Mouse (Mus musculus): Measurements from ENCODE around the gene Fau. TPM values are rescaled to one million over a fixed set of nuclear protein-coding genes. Genes with fewer than 3 reads are reported as not detected.
A peak's percentile ranks its signal among the peaks of the same experiment; 100 is the strongest.

Gene Fau
- polyA plus RNA-seq, 1 experiment from 2014 or later, result 749 TPM

DNA sequence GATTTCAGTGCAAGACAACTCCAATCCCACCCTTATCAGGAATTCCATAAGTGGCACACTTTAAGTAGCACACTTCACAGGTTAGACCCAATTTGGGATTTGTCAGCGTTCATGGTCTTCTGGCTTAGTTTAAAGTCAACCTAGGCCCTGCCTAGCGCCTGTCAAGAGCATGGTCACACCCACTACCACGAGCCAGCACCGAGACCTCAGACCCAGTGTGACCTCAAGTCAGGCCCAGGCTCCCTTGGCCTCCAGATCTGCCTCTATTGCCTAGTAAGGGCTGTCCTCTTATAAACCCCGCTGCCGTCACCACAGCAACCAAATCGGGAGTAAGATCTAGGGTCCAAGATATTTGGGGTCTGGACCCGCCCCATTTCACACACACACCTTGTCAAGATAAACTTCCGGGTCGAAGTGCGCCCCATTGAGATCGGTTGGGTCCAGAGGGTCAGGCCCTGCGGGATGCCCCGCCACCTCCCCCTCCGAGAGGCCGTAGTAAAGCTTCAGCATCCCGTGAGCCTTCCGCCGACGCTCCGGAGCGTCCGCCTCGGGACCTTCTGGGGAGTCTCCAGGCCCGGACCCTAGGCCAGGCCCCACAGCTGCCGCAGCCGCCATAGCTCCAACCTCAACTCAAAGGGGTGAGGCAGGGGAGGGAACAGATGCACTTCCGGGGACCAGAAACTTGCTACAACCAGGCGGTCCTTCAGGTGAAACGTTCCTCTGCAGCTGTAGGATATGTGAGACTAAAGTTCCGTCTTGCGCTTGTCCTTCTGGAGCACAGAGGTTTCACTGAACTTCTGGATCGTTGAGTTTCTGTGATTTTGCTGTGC, 19.1 kb downstream of the Fau start, which contains the start of gene Vps51:
TSS of gene Vps51 (minus strand) at position 668 of the 830 bp plus-strand sequence.
- Histone ChIP-seq H3K4me2 (replicated peaks; ENCODE audit: low read depth, low read length) (peak within 1 kb of the TSS; percentile 83), H3K27ac (ENCODE audit: low read depth, low read length) (peak within 1 kb of the TSS; percentile 60; the same call in 1 of the 2 replicates), H3K36me3 (ENCODE audit: control insufficient read depth, insufficient read depth, low read length) (no peaks in the 10 kb centered on the region), H3K9ac (ENCODE audit: low read depth, low read length) (peak within 1 kb of the TSS; percentile 60), H3K27me3 (ENCODE audit: control insufficient read depth, insufficient read depth, low read length) (no peaks in the 10 kb centered on the region), H3K9me3 (ENCODE audit: control insufficient read depth, low read length) (no peaks in the 10 kb centered on the region), H3K4me1 (replicated peaks; ENCODE audit: control insufficient read depth, insufficient read depth, low read length) (peaks cover 5% of the 10 kb centered on the region; the same call in 1 of the 2 replicates), H3K4me3 (ENCODE audit: low read depth, low read length) (peak within 1 kb of the TSS; percentile 48)
- 1% methylated on average over 33 of the region's 33 CpGs for WGBS
- peak; percentile 88 for DNase-seq (ENCODE audit: low spot score)
- peak; percentile 80 for ATAC-seq (ENCODE audit: low FRiP score)

DNA sequence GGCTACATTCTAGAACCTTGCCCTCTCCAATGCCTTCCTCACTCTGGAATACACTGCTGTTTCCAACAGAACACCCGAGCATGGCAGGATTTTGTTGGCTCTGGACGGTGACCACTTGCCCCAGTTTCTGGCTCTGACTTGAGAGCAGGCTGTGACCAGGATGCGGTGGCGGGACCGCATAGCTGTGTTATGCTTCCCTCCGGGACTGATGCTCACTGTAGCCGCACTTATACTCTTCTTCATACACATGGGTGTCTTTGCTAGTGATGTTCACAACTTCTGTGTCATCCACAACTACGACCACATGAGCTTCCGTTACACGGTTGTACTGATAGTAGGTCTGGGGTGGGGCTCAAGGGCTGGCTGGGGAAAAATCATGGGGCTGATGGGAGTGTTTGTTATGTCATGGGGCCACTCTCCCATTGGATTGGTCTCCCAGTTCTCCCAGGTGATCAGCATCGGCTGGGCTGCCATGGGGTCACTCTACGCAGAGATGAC, 22.4 kb downstream of the Fau start, which contains the start of gene Tmem262:
TSS of gene Tmem262 (plus strand) at position 51 of the 498 bp plus-strand sequence.
- 93% methylated on average over 12 of the region's 12 CpGs for WGBS
- H3K4me3 ChIP-seq (ENCODE audit: low read depth, low read length), result no peak within 1 kb of the TSS

DNA sequence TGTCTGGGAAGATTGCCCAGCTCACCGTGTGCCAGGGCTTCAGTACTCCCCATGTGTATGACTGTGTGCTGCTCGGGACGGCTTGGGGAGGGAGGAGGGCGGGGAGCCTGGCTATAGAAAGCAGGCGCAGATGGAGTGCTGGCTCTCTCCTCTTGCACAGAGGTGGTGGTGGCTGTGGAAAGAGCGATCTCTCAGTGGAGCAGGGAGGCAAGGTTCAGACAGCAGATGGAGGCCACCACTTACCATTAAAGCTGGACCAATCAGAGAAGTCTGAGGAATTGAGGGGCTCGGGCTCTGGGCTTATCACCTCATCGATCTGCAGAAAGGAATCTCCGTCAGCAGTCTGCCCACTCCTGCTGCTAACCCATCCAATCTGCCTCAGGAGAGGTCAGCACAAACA, 24.5 kb downstream of the Fau start, which contains the start of gene Gm28374:
TSS of gene Gm28374 (minus strand) at position 101 of the 400 bp plus-strand sequence.
- no peak within 1 kb of the TSS for H3K9ac ChIP-seq (ENCODE audit: low read depth, low read length)
- ATAC-seq (ENCODE audit: low FRiP score) (no peak), DNase-seq (ENCODE audit: low spot score) (no peak)
- H3K4me1 ChIP-seq (replicated peaks; ENCODE audit: control insufficient read depth, insufficient read depth, low read length), result peaks cover 6% of the 10 kb centered on the region
- 90% methylated on average over 9 of the region's 9 CpGs for WGBS
- no peak within 1 kb of the TSS for H3K4me3 ChIP-seq (ENCODE audit: low read depth, low read length)
- H3K9me3 ChIP-seq (ENCODE audit: control insufficient read depth, low read length), result no peaks in the 10 kb centered on the region
- no peaks in the 10 kb centered on the region for H3K27me3 ChIP-seq (ENCODE audit: control insufficient read depth, insufficient read depth, low read length)
- no peak within 1 kb of the TSS for H3K4me2 ChIP-seq (replicated peaks; ENCODE audit: low read depth, low read length)
- H3K36me3 ChIP-seq (ENCODE audit: control insufficient read depth, insufficient read depth, low read length), result no peaks in the 10 kb centered on the region
- no peak within 1 kb of the TSS for H3K27ac ChIP-seq (ENCODE audit: low read depth, low read length)

More for the DNA sequence above, 22.4 kb downstream of the Fau start, which contains the start of gene Tmem262:
- H3K27ac ChIP-seq (ENCODE audit: low read depth, low read length), result no peak within 1 kb of the TSS
- no peaks in the 10 kb centered on the region for H3K36me3 ChIP-seq (ENCODE audit: control insufficient read depth, insufficient read depth, low read length)
- ATAC-seq (ENCODE audit: low FRiP score) (no peak), DNase-seq (ENCODE audit: low spot score) (no peak)
- H3K4me1 ChIP-seq (replicated peaks; ENCODE audit: control insufficient read depth, insufficient read depth, low read length), result peaks cover 12% of the 10 kb centered on the region
- H3K27me3 ChIP-seq (ENCODE audit: control insufficient read depth, insufficient read depth, low read length), result no peaks in the 10 kb centered on the region
- H3K9ac ChIP-seq (ENCODE audit: low read depth, low read length), result no peak within 1 kb of the TSS
- no peak within 1 kb of the TSS for H3K4me2 ChIP-seq (replicated peaks; ENCODE audit: low read depth, low read length)
- no peaks in the 10 kb centered on the region for H3K9me3 ChIP-seq (ENCODE audit: control insufficient read depth, low read length)

DNA sequence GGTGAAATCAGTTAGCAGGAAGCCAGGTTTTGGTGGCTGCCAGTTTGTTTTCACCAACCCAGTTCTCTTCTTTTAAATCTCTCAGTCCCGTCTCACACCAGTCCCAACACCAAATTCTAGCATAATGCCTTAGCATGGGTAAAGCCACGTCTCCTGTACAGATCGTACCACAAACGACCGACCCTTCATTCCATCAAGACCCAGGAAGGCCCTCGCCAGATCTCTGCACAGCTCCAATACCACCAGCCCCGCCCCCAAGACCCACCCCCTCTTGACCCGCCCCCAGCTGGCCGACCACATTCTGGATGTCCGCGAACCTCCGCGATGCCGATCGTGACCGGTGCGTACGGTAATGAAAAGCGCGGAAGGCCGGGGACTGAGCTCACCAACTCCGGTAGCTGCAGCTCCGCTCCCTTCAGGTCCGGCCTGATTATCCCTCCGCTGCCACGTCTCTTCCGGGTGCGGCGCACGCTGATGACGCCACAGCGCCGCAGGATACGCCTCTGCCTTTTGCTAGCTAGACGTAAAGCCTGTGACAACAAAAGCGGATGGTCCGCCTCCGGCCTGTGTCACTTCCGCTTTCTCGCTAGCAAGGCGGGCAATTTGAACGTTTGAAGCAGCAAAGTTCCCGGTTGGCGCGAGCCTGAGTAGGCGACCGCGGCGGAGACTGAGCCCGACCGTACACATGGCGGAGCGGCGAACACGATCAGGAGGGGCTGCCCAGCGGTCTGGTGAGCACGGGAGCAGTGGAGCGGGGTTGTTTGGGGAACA, 27.0 kb downstream of the Fau start, which contains the start of the genes Zfpl1 and Cdca5:
TSS of gene Zfpl1 (minus strand) at position 479 of the 771 bp plus-strand sequence.
TSS of gene Cdca5 (plus strand) at position 506 of the 771 bp plus-strand sequence.
- no peaks in the 10 kb centered on the region; the same call in 1 of the 2 replicates for H3K36me3 ChIP-seq (ENCODE audit: control insufficient read depth, insufficient read depth, low read length)
- peak; percentile 89 for ATAC-seq (ENCODE audit: low FRiP score)
- peaks cover 6% of the 10 kb centered on the region for H3K4me1 ChIP-seq (replicated peaks; ENCODE audit: control insufficient read depth, insufficient read depth, low read length)
- H3K9ac ChIP-seq (ENCODE audit: low read depth, low read length), result peak within 1 kb of the TSS; percentile 73
- peak within 1 kb of the TSS; percentile 78 for H3K4me3 ChIP-seq (ENCODE audit: low read depth, low read length)
- H3K9me3 ChIP-seq (ENCODE audit: control insufficient read depth, low read length), result no peaks in the 10 kb centered on the region
- peak within 1 kb of the TSS; percentile 58; the same call in 1 of the 2 replicates for H3K27ac ChIP-seq (ENCODE audit: low read depth, low read length)
- DNase-seq (ENCODE audit: low spot score), result peak; percentile 100
- under 1% methylated on average over 58 of the region's 58 CpGs for WGBS
- no peaks in the 10 kb centered on the region for H3K27me3 ChIP-seq (ENCODE audit: control insufficient read depth, insufficient read depth, low read length)
- H3K4me2 ChIP-seq (replicated peaks; ENCODE audit: low read depth, low read length), result peak within 1 kb of the TSS; percentile 90

- Histone ChIP-seq H3K4me2 (replicated peaks; ENCODE audit: low read depth, low read length) (peak overlapping the region; percentile 90), H3K27me3 (ENCODE audit: control insufficient read depth, insufficient read depth, low read length) (no peaks in the 10 kb centered on the region), H3K4me3 (ENCODE audit: low read depth, low read length) (peak overlapping the region; percentile 78), H3K27ac (ENCODE audit: low read depth, low read length) (no peak overlapping the region), H3K9ac (ENCODE audit: low read depth, low read length) (peak overlapping the region; percentile 59), H3K36me3 (ENCODE audit: control insufficient read depth, insufficient read depth, low read length) (peaks cover 3% of the 10 kb centered on the region), H3K9me3 (ENCODE audit: control insufficient read depth, low read length) (no peaks in the 10 kb centered on the region), H3K4me1 (replicated peaks; ENCODE audit: control insufficient read depth, insufficient read depth, low read length) (peaks cover 6% of the 10 kb centered on the region)
- peak; percentile 78 for ATAC-seq (ENCODE audit: low FRiP score)
- peak; percentile 77 for DNase-seq (ENCODE audit: low spot score)
- WGBS, result under 1% methylated on average over 17 of the region's 17 CpGs
Observed at GRCm38 (mm10) chr19:6085417-6085879, 27.8 kb downstream of the Fau start.

DNA sequence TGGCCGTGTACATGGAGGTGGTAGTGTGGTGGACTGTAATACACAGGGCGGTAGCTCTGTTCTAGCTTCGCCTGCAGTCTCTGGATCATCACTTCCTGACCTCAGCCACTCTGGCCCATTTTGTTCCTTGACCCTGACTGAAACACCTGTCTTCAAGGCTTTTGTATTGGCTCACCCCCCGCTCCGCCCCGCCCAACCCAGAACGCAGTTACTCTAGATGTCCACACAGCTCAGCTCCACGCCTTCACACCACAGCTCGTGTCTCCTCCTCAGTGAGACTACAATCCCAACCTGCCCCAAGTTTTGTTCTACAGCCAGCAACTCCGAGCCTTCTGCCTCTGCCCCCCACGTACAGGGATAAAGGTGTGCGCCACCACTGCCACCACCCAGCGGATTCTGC, 31.2 kb downstream of the Fau start:
- Histone ChIP-seq H3K4me1 (replicated peaks; ENCODE audit: control insufficient read depth, insufficient read depth, low read length) (peaks cover 4% of the 10 kb centered on the region), H3K36me3 (ENCODE audit: control insufficient read depth, insufficient read depth, low read length) (peaks cover 12% of the 10 kb centered on the region), H3K27me3 (ENCODE audit: control insufficient read depth, insufficient read depth, low read length) (no peaks in the 10 kb centered on the region), H3K4me2 (replicated peaks; ENCODE audit: low read depth, low read length) (no peak overlapping the region), H3K4me3 (ENCODE audit: low read depth, low read length) (no peak overlapping the region), H3K9me3 (ENCODE audit: control insufficient read depth, low read length) (no peaks in the 10 kb centered on the region), H3K9ac (ENCODE audit: low read depth, low read length) (no peak overlapping the region), H3K27ac (ENCODE audit: low read depth, low read length) (no peak overlapping the region)
- 98% methylated on average over 13 of the region's 13 CpGs for WGBS
- no peak for DNase-seq (ENCODE audit: low spot score)
- ATAC-seq (ENCODE audit: low FRiP score), result no peak

DNA sequence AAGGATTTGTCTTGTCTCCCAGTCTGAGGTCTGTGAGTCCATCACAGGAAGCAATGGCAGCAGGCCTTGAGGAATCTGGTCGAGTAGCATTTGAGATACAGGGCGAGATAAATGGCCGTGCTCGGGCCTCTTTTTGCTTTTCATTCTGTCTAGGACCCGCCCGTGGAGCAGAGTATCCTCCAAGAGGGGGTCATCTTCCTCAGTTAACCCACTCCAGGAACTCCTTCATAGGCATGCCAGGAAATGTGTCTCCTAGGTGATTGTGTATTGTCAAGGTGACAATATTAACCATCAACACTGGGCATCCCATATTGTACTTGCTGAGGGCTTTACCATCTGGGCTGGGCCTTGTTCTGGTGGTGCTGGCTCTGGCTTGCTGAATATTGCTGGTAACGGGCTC, 36.5 kb downstream of the Fau start, which contains the start of gene AC131692.1:
TSS of gene AC131692.1 (plus strand) at position 301 of the 400 bp plus-strand sequence.
- ATAC-seq (ENCODE audit: low FRiP score) (no peak), DNase-seq (ENCODE audit: low spot score) (no peak)
- 91% methylated on average over 7 of the region's 7 CpGs for WGBS
- Histone ChIP-seq H3K4me1 (replicated peaks; ENCODE audit: control insufficient read depth, insufficient read depth, low read length) (no peaks in the 10 kb centered on the region), H3K36me3 (ENCODE audit: control insufficient read depth, insufficient read depth, low read length) (peaks cover 12% of the 10 kb centered on the region), H3K9me3 (ENCODE audit: control insufficient read depth, low read length) (no peaks in the 10 kb centered on the region), H3K27ac (ENCODE audit: low read depth, low read length) (no peak within 1 kb of the TSS), H3K27me3 (ENCODE audit: control insufficient read depth, insufficient read depth, low read length) (no peaks in the 10 kb centered on the region), H3K4me2 (replicated peaks; ENCODE audit: low read depth, low read length) (no peak within 1 kb of the TSS), H3K4me3 (ENCODE audit: low read depth, low read length) (no peak within 1 kb of the TSS), H3K9ac (ENCODE audit: low read depth, low read length) (no peak within 1 kb of the TSS)

DNA sequence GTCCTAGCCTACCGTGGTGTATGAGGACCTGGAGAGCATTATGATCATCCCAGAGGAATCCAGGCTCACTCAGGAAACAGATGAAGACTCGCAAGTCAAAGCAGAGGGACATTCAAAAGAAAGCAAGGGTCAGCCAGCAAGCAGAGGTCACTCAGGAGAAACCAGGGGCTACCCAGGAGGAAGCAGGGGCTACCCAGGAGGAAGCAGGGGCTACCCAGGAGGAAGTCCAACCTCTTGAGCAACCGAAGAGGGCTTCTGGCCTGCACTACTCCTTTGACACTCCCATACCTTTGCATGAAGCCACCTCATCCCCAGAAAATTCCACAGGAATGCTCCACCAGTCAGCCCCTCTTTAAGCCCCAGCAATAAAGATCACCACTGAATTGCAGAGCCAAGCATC, 40.2 kb downstream of the Fau start:
- H3K36me3 ChIP-seq (ENCODE audit: control insufficient read depth, insufficient read depth, low read length), result no peaks in the 10 kb centered on the region
- H3K27ac ChIP-seq (ENCODE audit: low read depth, low read length), result no peak overlapping the region
- no peak for DNase-seq (ENCODE audit: low spot score)
- no peaks in the 10 kb centered on the region for H3K27me3 ChIP-seq (ENCODE audit: control insufficient read depth, insufficient read depth, low read length)
- no peak overlapping the region for H3K9ac ChIP-seq (ENCODE audit: low read depth, low read length)
- no peak for ATAC-seq (ENCODE audit: low FRiP score)
- no peak overlapping the region for H3K4me2 ChIP-seq (replicated peaks; ENCODE audit: low read depth, low read length)
- no peak overlapping the region for H3K4me3 ChIP-seq (ENCODE audit: low read depth, low read length)
- WGBS, result 81% methylated on average over 3 of the region's 3 CpGs
- no peaks in the 10 kb centered on the region for H3K9me3 ChIP-seq (ENCODE audit: control insufficient read depth, low read length)
- no peaks in the 10 kb centered on the region for H3K4me1 ChIP-seq (replicated peaks; ENCODE audit: control insufficient read depth, insufficient read depth, low read length)
